Mouse (Mus musculus): ENCODE measurements around the gene Repin1. TPM values are rescaled to one million over a fixed set of nuclear protein-coding genes. Genes with fewer than 3 reads are reported as not detected.

Gene Repin1
- total and polyA plus RNA-seq, 3 experiments = not detected

DNA sequence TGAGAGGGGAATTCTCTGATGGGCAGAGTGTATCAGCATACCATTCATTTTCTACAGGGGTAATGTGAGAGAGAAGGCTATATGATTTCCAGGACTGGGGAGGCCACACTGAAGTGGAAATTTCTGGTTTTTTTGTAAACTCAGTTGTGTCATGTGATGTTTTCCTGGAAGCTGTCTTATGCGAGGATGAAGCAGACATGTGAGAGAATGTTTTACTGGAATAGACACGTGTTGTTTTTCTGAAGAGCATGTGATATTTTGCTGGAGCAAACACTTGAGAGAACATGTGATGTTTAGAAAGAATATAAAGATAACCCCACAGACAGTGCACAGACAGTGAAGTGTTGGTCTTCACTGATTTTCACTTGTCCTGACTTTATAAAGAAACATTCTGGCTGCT, 44.9 kb downstream of the Repin1 start:
- H3K27me3 ChIP-seq (ENCODE audit: control insufficient read depth in 1 of 2, insufficient read depth in 2 of 2, low read length in 2 of 2) = no peaks in the 10 kb centered on the region
- H3K36me3 ChIP-seq (ENCODE audit: control insufficient read depth in 1 of 2, insufficient read depth in 2 of 2, low read length in 2 of 2) = no peaks in the 10 kb centered on the region
- no peak overlapping the region for H3K4me3 ChIP-seq (ENCODE audit: control insufficient read depth in 1 of 2, insufficient read depth in 1 of 2, low read depth in 2 of 2, low read length in 2 of 2)
- no peak overlapping the region for H3K9ac ChIP-seq (ENCODE audit: control insufficient read depth, low read depth, low read length, poor library complexity, severe bottlenecking)
- no peaks in the 10 kb centered on the region for H3K79me2 ChIP-seq (ENCODE audit: control insufficient read depth, insufficient read depth, low read length, poor library complexity)
- H3K4me1 ChIP-seq (ENCODE audit: control insufficient read depth in 1 of 2, insufficient read depth in 2 of 2, low read length in 2 of 2) = no peaks in the 10 kb centered on the region
- no peak overlapping the region for H3K27ac ChIP-seq (ENCODE audit: control insufficient read depth, low read depth, low read length)
- no peak for TF ChIP-seq NELFE (IDR thresholded peaks at IDR 0.05; ENCODE audit: low read depth, low read length)
- TF ChIP-seq JUND (IDR thresholded peaks at IDR 0.05; ENCODE audit: low read depth, low read length) = no peak
- TF ChIP-seq KAT2A (conservative IDR thresholded peaks at IDR 0.05; ENCODE audit: low read depth, low read length) = no peak
- TF ChIP-seq ZC3H11A (IDR thresholded peaks at IDR 0.05; ENCODE audit: low read depth, low read length) = no peak
- TF ChIP-seq CHD2 (IDR thresholded peaks at IDR 0.05; ENCODE audit: low read length) = no peak
- no peak for TF ChIP-seq NRF1 (IDR thresholded peaks at IDR 0.05; ENCODE audit: insufficient read depth, low read depth, low read length, poor library complexity, severe bottlenecking)
- no peak for TF ChIP-seq HCFC1 (IDR thresholded peaks at IDR 0.05; ENCODE audit: low read depth, low read length)
- TF ChIP-seq SIN3A (IDR thresholded peaks at IDR 0.05; ENCODE audit: low read length) = no peak
- no peak for TF ChIP-seq ZMIZ1 (IDR thresholded peaks at IDR 0.05; ENCODE audit: low read depth, low read length)
- TF ChIP-seq CHD1 (IDR thresholded peaks at IDR 0.05; ENCODE audit: low read depth, low read length) = no peak
- no peak for TF ChIP-seq MAZ (IDR thresholded peaks at IDR 0.05; ENCODE audit: low read depth, low read length)
- no peak for TF ChIP-seq MEF2A (IDR thresholded peaks at IDR 0.05; ENCODE audit: extremely low read depth, insufficient replicate concordance, low read depth, low read length, poor library complexity, severe bottlenecking)
- no peak for TF ChIP-seq EP300 (IDR thresholded peaks at IDR 0.05; ENCODE audit: low read depth in 1 of 2, low read length in 2 of 2)
- no peak for TF ChIP-seq ELF1 (IDR thresholded peaks at IDR 0.05; ENCODE audit: low read depth, low read length)
- no peak for TF ChIP-seq ETS1 (IDR thresholded peaks at IDR 0.05; ENCODE audit: low read depth, low read length)
- TF ChIP-seq UBTF (IDR thresholded peaks at IDR 0.05; ENCODE audit: borderline replicate concordance, insufficient read depth, low read depth, low read length) = no peak
- TF ChIP-seq E2F4 (IDR thresholded peaks at IDR 0.05; ENCODE audit: borderline replicate concordance, low read depth, low read length) = no peak
- TF ChIP-seq ZNF384 (IDR thresholded peaks at IDR 0.05; ENCODE audit: low read depth, low read length) = no peak
- no peak for TF ChIP-seq POLR2AphosphoS2 (IDR thresholded peaks at IDR 0.05; ENCODE audit: low read length)
- DNase-seq (ENCODE audit: low read depth, low spot score) = no peak
- no peaks in the 10 kb centered on the region for H3K9me3 ChIP-seq (replicated peaks; ENCODE audit: insufficient read depth, low read length)

DNA sequence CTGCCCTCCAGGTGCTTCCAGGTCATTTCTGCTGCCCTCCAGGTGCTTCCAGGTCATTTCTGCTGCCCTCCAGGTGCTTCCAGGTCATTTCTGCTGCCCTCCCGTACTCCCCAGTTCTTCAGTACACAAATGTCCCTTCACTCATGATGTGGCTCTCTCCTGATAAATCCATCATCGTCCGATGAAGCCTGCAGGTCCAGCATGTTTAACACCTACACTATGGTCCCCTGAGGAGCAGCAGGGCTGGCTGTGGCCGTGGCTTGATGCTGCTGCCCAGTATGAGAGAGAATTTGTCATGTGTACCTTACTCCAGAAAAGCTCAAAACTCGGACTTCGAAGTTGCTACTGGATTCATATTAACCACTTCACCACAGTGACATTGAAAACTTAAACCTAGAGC, 47.7 kb downstream of the Repin1 start:
- Histone ChIP-seq H3K36me3 (ENCODE audit: control insufficient read depth in 1 of 2, insufficient read depth in 2 of 2, low read length in 2 of 2) (no peaks in the 10 kb centered on the region), H3K9ac (ENCODE audit: control insufficient read depth, low read depth, low read length, poor library complexity, severe bottlenecking) (no peak overlapping the region), H3K4me1 (ENCODE audit: control insufficient read depth in 1 of 2, insufficient read depth in 2 of 2, low read length in 2 of 2) (no peaks in the 10 kb centered on the region), H3K79me2 (ENCODE audit: control insufficient read depth, insufficient read depth, low read length, poor library complexity) (no peaks in the 10 kb centered on the region), H3K27me3 (ENCODE audit: control insufficient read depth in 1 of 2, insufficient read depth in 2 of 2, low read length in 2 of 2) (no peaks in the 10 kb centered on the region), H3K9me3 (replicated peaks; ENCODE audit: insufficient read depth, low read length) (no peaks in the 10 kb centered on the region), H3K4me3 (ENCODE audit: control insufficient read depth in 1 of 2, insufficient read depth in 1 of 2, low read depth in 2 of 2, low read length in 2 of 2) (no peak overlapping the region), H3K27ac (ENCODE audit: control insufficient read depth, low read depth, low read length) (no peak overlapping the region)
- no peak for DNase-seq (ENCODE audit: low read depth, low spot score)
- TF ChIP-seq E2F4 (IDR thresholded peaks at IDR 0.05; ENCODE audit: borderline replicate concordance, low read depth, low read length) (no peak), POLR2AphosphoS2 (IDR thresholded peaks at IDR 0.05; ENCODE audit: low read length) (no peak), GATA1 (IDR thresholded peaks at IDR 0.05; ENCODE audit: low read depth, low read length) (no peak), NRF1 (IDR thresholded peaks at IDR 0.05; ENCODE audit: insufficient read depth, low read depth, low read length, poor library complexity, severe bottlenecking) (no peak), ETS1 (IDR thresholded peaks at IDR 0.05; ENCODE audit: low read depth, low read length) (no peak), MYB (IDR thresholded peaks at IDR 0.05; ENCODE audit: low read depth, low read length) (no peak), SMC3 (IDR thresholded peaks at IDR 0.05; ENCODE audit: low read depth, low read length) (no peak), GABPA (IDR thresholded peaks at IDR 0.05; ENCODE audit: low read depth, low read length) (no peak), POLR2A (IDR thresholded peaks at IDR 0.05; ENCODE audit: control insufficient read depth in 1 of 2, insufficient read depth in 1 of 2, low read depth in 1 of 2, low read length in 2 of 2, poor library complexity in 1 of 2) (no peak), RAD21 (IDR thresholded peaks at IDR 0.05; ENCODE audit: low read depth, low read length) (no peak)
